Mouse (Mus musculus): ENCODE data around the gene Cyb561d1.
A peak's percentile ranks its signal among the peaks of the same experiment; 100 is the strongest.

Gene Cyb561d1

GRCm38 (mm10) chr3:108167499-108167898 lies 33.5 kb downstream of the Cyb561d1 start:
- DNase-seq (ENCODE audit: low spot score): no peak

- no peak for DNase-seq (ENCODE audit: low spot score)
These were observed 34.4 kb downstream of the Cyb561d1 start for GRCm38 (mm10) chr3:108166486-108167211.

- no peak for DNase-seq (ENCODE audit: low spot score)
These were observed 35.3 kb downstream of the Cyb561d1 start for GRCm38 (mm10) chr3:108165532-108166315.

GRCm38 (mm10) chr3:108164807-108165206 lies 36.2 kb downstream of the Cyb561d1 start:
- DNase-seq (ENCODE audit: low spot score): peak; percentile 75

- DNase-seq (ENCODE audit: low spot score): no peak
These were observed 36.9 kb downstream of the Cyb561d1 start for GRCm38 (mm10) chr3:108164091-108164490.

GRCm38 (mm10) chr3:108158383-108159037 lies 42.5 kb downstream of the Cyb561d1 start:
- no peak for DNase-seq (ENCODE audit: low spot score)

- no peak for DNase-seq (ENCODE audit: low spot score)
These were observed 46.4 kb downstream of the Cyb561d1 start, which contains the start of gene Gpr61 for GRCm38 (mm10) chr3:108154656-108155055. Gene Gpr61 (minus strand): TSS chr3:108154882.

- DNase-seq (ENCODE audit: low spot score): no peak
These were observed 48.7 kb downstream of the Cyb561d1 start for GRCm38 (mm10) chr3:108152290-108152689.

- peak; percentile 82 for DNase-seq (ENCODE audit: low spot score)
These were observed 53.4 kb downstream of the Cyb561d1 start for GRCm38 (mm10) chr3:108147386-108148235.

GRCm38 (mm10) chr3:108146671-108147070 lies 54.3 kb downstream of the Cyb561d1 start:
- no peak for DNase-seq (ENCODE audit: low spot score)
